Mouse (Mus musculus): ENCODE measurements around the gene A530084C06Rik.

The A530084C06Rik gene

DNA sequence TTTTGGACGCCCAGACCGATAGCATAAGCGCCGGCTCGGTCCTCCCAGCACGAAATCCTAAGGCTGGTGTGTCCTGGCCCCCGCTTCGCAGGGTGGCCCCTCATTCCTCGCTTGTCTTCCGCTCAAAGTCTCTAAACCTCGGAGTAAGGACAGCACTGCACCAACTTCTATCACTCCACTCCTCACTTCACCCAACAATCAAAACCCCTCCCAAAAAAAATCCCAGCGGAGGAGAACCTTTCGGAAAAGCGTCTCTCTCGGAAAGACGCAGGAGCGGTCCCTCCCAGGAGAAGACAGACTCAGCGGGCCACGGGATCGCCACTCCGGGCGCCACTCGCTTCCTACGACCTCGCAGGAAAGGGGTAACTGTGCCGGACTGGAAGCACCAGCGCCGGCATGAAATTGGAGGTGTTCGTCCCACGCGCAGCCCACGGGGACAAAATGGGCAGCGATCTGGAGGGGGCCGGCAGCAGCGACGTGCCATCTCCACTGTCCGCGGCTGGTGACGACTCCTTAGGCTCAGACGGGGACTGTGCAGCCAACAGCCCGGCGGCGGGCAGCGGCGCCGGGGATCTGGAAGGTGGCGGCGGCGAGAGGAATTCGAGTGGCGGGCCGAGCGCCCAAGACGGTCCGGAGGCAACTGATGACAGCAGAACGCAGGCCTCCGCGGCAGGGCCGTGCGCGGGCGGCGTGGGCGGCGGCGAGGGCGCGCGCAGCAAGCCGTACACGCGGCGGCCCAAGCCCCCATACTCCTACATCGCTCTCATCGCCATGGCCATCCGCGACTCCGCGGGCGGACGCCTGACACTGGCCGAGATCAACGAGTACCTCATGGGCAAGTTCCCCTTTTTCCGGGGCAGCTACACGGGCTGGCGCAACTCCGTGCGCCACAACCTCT lies at the start of gene A530084C06Rik:
Gene A530084C06Rik, minus strand, starts transcription at position 813 of the 898 bp plus-strand sequence.
- DNase-seq (ENCODE audit: low spot score): no peak

DNA sequence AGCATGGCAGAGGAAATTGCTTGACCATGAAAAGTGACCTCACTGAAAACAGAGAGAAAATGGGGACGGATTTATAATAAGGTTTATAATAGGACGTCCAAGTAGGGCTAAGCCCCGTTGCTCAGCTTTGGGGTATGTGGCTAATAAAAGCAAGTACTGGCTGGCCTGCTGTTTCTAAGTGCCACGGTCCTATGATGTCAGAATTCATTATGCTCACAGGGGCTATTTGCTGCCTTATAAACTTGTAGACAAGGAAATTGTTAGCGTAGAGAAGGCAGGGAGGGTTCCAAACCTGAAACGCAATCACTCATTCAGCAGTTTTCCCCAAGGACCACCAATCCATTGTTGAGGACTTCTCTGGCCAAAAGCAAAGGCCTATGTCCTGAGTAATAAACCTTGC lies 44.8 kb upstream of the A530084C06Rik start:
- DNase-seq (ENCODE audit: low spot score): no peak

DNA sequence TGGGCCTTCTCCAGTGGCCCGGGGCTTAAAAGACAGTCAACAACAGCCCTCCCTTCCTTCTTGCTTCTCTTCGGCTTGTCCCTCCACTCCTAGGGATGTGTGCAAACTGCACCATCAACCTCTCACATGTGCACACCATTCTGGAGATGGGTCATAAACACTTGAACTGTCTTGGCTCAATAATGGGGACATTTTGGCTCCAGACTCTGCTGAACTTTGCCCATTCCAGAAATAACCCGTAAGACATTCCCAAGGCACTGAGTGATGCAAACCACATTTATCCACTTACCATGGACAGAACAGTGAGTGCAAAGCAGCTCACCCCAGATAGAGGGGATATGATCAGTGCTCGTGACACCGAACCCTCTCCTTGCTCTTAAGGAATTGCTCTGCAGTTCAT lies 40.4 kb upstream of the A530084C06Rik start:
- no peak for DNase-seq (ENCODE audit: low spot score)

GRCm38 (mm10) chr13:31587341-31587740 lies 28.2 kb upstream of the A530084C06Rik start:
- DNase-seq (ENCODE audit: low spot score): no peak

DNA sequence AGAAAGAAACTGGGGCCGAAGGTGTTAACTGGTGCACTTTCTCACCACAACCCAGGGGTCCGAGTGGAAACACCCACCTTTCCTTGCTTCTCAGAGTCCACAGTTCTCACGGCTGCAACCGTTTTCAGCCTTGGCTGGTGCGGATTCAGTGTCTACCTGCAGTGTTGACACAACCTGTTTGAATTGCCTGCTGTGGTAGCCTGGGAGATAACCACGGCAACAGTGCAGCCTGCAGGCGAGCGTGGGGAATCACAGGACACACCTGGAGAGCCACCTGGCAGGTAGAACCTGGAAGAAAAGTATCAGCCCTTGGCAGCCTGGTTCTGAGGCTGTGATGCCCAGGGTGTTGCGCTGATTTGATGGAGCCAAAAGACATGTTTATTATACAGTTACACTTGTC lies 20.7 kb upstream of the A530084C06Rik start:
- no peak for DNase-seq (ENCODE audit: low spot score)

GRCm38 (mm10) chr13:31578389-31578788 lies 19.3 kb upstream of the A530084C06Rik start:
- DNase-seq (ENCODE audit: low spot score): no peak

GRCm38 (mm10) chr13:31577576-31577975 lies 18.4 kb upstream of the A530084C06Rik start:
- DNase-seq (ENCODE audit: low spot score): no peak

DNA sequence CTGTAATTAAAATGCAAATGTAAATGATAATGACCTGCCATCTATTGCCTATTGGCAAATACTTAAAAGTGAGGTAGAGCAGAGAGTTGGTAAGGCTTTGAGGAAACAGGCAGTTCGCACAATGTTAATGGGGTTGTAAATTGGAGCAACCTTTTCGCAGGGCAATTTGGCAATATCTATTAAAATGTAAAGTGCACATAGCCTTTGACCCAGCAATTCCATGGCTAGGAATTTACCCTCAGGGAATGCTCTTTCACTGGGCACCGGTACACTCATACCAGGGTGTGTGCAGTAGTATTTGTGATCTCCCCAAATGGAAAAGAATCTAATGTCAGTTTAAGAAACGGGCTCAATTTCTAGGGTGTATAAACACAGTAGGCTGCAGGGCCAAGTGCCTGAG lies 17.6 kb upstream of the A530084C06Rik start:
- no peak for DNase-seq (ENCODE audit: low spot score)

- no peak for DNase-seq (ENCODE audit: low spot score)
Measured at GRCm38 (mm10) chr13:31574627-31575026, 15.5 kb upstream of the A530084C06Rik start.

DNA sequence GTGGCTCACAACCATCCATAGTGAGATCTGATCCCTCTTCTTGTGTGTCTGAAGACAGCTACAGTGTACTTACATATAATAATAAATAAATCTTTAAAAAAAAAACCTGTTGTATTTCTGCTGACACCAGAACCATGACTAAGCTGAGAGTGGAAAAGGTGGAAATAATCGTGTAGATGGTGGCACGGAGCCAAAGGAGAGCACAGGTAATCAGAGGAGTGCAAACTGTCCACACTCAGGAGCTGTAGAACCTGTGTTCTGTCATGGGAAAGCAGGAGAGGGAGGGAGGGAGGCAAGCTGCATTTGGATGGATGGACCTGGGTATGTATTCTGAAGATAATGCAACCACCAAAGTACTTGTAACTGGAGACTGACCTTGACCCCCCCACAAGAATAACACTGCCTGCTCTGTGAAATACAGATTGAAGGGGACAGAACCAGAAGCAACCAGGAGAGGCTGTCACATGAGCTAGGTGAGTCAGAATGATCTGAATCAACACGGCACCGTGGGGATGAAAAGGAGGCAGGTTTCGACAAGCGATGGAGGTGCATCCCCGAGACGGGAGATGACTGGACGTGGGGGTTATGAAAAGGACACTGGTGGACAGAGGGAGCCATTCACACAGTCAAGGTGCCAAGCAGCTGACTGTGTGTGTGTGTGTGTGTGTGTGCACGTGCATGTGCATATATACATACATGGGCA lies 13.8 kb upstream of the A530084C06Rik start:
- no peak for DNase-seq (ENCODE audit: low spot score)

DNA sequence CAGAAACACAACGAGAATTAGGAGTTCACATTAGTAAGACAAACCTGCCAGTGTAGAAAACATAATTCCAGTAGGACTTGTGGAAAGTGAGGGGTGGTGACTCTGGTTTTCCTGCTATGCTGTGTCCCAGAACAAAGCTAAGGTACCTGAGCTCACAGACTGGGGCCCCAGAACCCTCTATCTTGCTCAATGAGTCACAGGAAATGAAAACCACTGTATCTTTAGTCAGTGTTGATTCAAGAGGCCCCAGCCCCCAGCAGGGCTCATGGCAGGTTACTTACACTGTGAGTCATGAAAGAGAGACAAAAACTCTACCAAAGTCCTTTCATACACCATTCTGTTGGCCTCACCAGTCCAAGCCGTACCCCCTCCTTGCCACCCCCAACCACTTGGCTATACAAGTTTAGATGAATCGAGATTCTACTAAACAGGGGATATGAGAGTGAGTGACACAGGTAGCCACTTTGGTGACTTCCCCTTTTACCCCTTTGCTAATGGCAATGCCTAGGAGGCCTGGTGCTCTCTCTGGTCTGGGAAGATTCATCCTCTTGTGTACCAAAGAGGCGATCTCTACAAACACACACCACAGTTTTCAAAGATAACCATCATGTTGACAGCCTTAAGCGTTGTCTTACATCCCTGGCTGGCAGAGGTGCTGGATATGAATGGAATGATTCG lies 8.6 kb upstream of the A530084C06Rik start:
- no peak for DNase-seq (ENCODE audit: low spot score)

- DNase-seq (ENCODE audit: low spot score): no peak
Measured at GRCm38 (mm10) chr13:31567099-31567498, 8.0 kb upstream of the A530084C06Rik start.

- DNase-seq (ENCODE audit: low spot score): no peak
Measured at GRCm38 (mm10) chr13:31564394-31564793, 5.3 kb upstream of the A530084C06Rik start.

DNA sequence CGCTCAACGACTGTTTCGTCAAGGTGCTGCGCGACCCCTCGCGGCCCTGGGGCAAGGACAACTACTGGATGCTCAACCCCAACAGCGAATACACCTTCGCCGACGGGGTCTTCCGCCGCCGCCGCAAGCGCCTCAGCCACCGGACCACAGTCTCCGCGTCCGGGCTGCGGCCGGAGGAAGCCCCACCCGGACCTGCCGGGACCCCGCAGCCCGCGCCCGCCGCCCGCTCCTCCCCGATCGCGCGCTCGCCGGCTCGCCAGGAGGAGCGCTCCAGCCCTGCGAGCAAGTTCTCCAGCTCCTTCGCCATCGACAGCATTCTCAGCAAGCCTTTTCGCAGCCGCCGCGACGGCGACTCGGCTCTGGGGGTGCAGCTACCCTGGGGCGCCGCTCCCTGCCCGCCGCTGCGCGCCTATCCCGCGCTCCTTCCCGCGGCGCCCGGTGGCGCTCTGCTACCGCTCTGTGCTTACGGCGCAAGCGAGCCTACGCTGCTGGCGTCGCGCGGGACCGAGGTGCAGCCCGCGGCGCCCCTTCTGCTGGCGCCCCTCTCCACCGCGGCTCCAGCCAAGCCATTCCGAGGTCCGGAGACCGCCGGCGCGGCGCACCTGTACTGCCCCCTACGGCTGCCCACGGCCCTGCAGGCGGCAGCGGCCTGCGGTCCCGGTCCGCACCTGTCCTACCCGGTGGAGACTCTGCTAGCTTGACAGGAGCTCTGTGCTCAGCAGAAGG lies 449 bp upstream of the A530084C06Rik start:
- DNase-seq (ENCODE audit: low spot score): peak; percentile 6

GRCm38 (mm10) chr13:31557768-31558520 lies 1.2 kb downstream of the A530084C06Rik start:
- no peak for DNase-seq (ENCODE audit: low spot score)

- no peak for DNase-seq (ENCODE audit: low spot score)
Measured at GRCm38 (mm10) chr13:31556964-31557767, 2.0 kb downstream of the A530084C06Rik start.

- DNase-seq (ENCODE audit: low spot score): no peak
Measured at GRCm38 (mm10) chr13:31555834-31556233, 3.3 kb downstream of the A530084C06Rik start, which contains the start of gene Foxq1. Foxq1 (plus strand) TSS chr13:31556134.

GRCm38 (mm10) chr13:31547610-31548009 lies 11.5 kb downstream of the A530084C06Rik start:
- DNase-seq (ENCODE audit: low spot score): no peak

GRCm38 (mm10) chr13:31547204-31547603 lies 11.9 kb downstream of the A530084C06Rik start:
- no peak for DNase-seq (ENCODE audit: low spot score)

GRCm38 (mm10) chr13:31546784-31547183 lies 12.3 kb downstream of the A530084C06Rik start:
- no peak for DNase-seq (ENCODE audit: low spot score)

Measured in spleen, adult 12 weeks (tissue).